Mouse (Mus musculus) small intestine, adult 2 months (tissue): ENCODE data around the gene Coq5.

Source experiments
- CTCF ChIP-seq: fragments of 200-500 bp; IDR thresholded peaks from 2 replicates; pipeline ENCODE4 v1.5.1; 2012; ENCODE audit warnings: low read depth, mild to moderate bottlenecking, control low read depth, inconsistent platforms, low read length, moderate library complexity, mixed read lengths; ENCODE audit not compliant: insufficient replicate concordance, insufficient read length; ENCODE audit errors: extremely low read depth
- POLR2A ChIP-seq: fragments of 200-500 bp; IDR thresholded peaks from 2 replicates; pipeline ENCODE4 v1.6.1; 2012; ENCODE audit warnings: low read depth, mild to moderate bottlenecking, control low read depth, inconsistent platforms, low read length, moderate library complexity

GRCm38 (mm10) chr5:115301615-115302014, 22.1 kb downstream of the Coq5 start:
- TF ChIP-seq CTCF (no peak), POLR2A (no peak)
